Mouse (Mus musculus): ENCODE data around the gene Gm37240.
A peak's percentile ranks its signal among the peaks of the same experiment; 100 is the strongest.

The Gm37240 gene

GRCm38 (mm10) chr3:84479293-84480005 is 1407.9 kb downstream of the Gm37240 start:
- peak; percentile 47 to 69 for DNase-seq (ENCODE audit: low spot score in 2 of 2)

GRCm38 (mm10) chr3:84478896-84479292 is 1408.4 kb downstream of the Gm37240 start:
- no peak for DNase-seq (ENCODE audit: low spot score in 2 of 2)

- no peak for DNase-seq (ENCODE audit: low spot score in 2 of 2)
These were observed 1409.1 kb downstream of the Gm37240 start for GRCm38 (mm10) chr3:84478195-84478594.

GRCm38 (mm10) chr3:84477498-84477897 is 1409.8 kb downstream of the Gm37240 start:
- no peak for DNase-seq (ENCODE audit: low spot score in 2 of 2)

- no peak for DNase-seq (ENCODE audit: low spot score in 2 of 2)
These were observed 1412.1 kb downstream of the Gm37240 start for GRCm38 (mm10) chr3:84474981-84475775.

- DNase-seq (ENCODE audit: low spot score in 2 of 2) = no peak
These were observed 1412.9 kb downstream of the Gm37240 start for GRCm38 (mm10) chr3:84474398-84474797.

GRCm38 (mm10) chr3:84472955-84473354 is 1414.4 kb downstream of the Gm37240 start:
- no peak for DNase-seq (ENCODE audit: low spot score in 2 of 2)

GRCm38 (mm10) chr3:84472527-84472926 is 1414.8 kb downstream of the Gm37240 start:
- DNase-seq (ENCODE audit: low spot score in 2 of 2) = no peak

- DNase-seq (ENCODE audit: low spot score in 2 of 2) = no peak
These were observed 1416.2 kb downstream of the Gm37240 start for GRCm38 (mm10) chr3:84471146-84471545.

- no peak for DNase-seq (ENCODE audit: low spot score in 2 of 2)
These were observed 1419.2 kb downstream of the Gm37240 start for GRCm38 (mm10) chr3:84468111-84468453.

- no peak for DNase-seq (ENCODE audit: low spot score in 2 of 2)
These were observed 1419.8 kb downstream of the Gm37240 start for GRCm38 (mm10) chr3:84467419-84468110.

- DNase-seq (ENCODE audit: low spot score in 2 of 2) = no peak
These were observed 1421.4 kb downstream of the Gm37240 start for GRCm38 (mm10) chr3:84465822-84466500.

GRCm38 (mm10) chr3:84461687-84462086 is 1425.6 kb downstream of the Gm37240 start:
- DNase-seq (ENCODE audit: low spot score in 2 of 2) = no peak

- DNase-seq (ENCODE audit: low spot score in 2 of 2) = no peak
These were observed 1426.4 kb downstream of the Gm37240 start for GRCm38 (mm10) chr3:84460952-84461351.

GRCm38 (mm10) chr3:84460499-84460898 is 1426.8 kb downstream of the Gm37240 start:
- DNase-seq (ENCODE audit: low spot score in 2 of 2) = no peak

GRCm38 (mm10) chr3:84455733-84456417 is 1431.4 kb downstream of the Gm37240 start:
- DNase-seq (ENCODE audit: low spot score in 2 of 2) = no peak

GRCm38 (mm10) chr3:84450651-84451050 is 1436.7 kb downstream of the Gm37240 start:
- DNase-seq (ENCODE audit: low spot score in 2 of 2) = no peak

- no peak for DNase-seq (ENCODE audit: low spot score in 2 of 2)
These were observed 1438.3 kb downstream of the Gm37240 start for GRCm38 (mm10) chr3:84449015-84449414.

GRCm38 (mm10) chr3:84447803-84448202 is 1439.5 kb downstream of the Gm37240 start:
- DNase-seq (ENCODE audit: low spot score in 2 of 2) = no peak
